Mouse (Mus musculus): ENCODE measurements around the gene Dbh. TPM values are rescaled to one million over a fixed set of nuclear protein-coding genes. Genes with fewer than 3 reads are reported as not detected.

Gene Dbh
- 0.40 TPM for polyA plus RNA-seq (2015; fragmentation: Illumina TruSeq; extraction: RNeasy Lipid Tissue Mini Kit (QIAGEN cat#74804); ENCODE audit: low read depth, low replicate concordance)

DNA sequence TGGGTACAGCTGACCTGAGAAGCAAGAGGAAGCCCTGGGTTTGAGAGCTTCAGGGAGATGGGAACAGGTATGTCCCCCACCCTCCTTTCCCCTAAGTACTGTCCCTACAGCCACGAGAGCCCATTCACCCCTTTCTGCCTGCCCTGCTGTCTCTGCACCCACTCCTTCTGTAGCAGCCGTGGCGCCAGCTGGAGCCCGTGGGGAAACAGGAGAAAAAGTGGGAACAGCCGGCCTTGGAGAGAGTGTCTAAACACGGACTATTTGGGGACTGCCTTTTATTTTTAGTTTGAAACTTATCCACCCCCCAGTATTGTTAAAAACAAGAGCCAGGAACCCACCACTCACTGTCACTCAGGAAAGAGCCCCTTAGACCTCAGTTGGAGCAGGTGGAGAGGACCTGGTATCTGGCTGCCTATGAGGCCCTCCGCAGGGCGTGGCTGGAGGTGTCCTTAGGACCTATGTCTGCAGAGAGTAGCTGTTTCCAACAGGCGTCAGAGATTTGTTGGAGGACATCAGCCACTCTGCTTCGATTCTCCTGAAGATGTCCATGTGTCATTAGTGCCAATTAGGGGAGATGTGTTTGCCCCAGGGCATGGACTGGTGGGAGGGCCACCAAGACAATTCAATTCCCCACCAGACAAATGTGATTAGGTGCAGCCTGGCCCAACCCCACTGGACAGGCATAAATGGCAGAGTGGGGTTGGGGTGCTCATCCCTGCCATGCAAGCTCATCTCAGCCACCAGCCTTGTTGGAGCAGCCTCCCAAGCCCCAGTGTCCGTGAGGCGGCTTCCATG is at the start of gene Dbh:
TSS of gene Dbh (plus strand) at position 438 of the 795 bp plus-strand sequence.

DNA sequence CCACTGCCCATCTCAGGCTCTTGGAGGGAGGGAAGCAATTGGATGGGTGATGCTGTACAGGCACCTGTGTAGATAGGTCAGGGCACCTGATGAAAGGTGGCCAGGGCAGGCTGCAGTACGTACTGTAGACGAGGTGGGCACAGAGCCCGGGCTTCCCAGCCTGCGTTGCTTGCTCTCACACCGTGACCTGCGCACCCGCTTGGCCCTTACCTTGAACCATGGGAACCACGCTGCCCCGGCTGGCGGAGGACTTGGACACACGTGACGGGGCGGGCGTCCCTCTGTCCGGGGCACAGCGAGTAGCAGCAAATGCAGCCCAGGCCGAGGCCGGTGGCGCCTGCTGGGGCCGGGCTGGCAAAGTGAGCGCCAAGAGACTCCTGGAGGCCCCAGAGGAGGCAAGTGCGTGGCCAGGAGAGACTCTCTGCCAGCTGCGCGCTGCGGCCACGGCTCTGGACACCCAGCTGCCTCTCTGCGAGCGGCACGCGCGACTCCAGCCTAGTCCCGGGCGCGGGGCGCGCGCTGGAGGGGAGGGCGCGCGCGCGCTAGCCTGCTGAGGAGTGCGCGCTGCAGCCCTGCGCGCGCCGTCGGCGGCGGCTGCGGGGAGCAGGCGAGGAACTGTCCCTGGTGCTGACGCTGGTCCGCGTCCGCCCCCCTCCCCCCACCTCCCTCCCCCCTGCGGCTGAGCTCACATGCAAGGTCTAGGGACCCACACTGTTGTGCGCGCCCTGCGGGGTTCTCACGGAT is 22.9 kb upstream of the Dbh start, which contains the start of gene Fam163b:
TSS of gene Fam163b (minus strand) at position 542 of the 744 bp plus-strand sequence.

Other genes starting within 250 kb of the Dbh start
- gene Surf2, start 248.9 kb upstream of the Dbh start, polyA plus RNA-seq (2015; fragmentation: Illumina TruSeq; extraction: RNeasy Lipid Tissue Mini Kit (QIAGEN cat#74804); ENCODE audit: low read depth, low replicate concordance), result 68.7 TPM
- gene Surf1, start 248.7 kb upstream of the Dbh start, polyA plus RNA-seq (2015; fragmentation: Illumina TruSeq; extraction: RNeasy Lipid Tissue Mini Kit (QIAGEN cat#74804); ENCODE audit: low read depth, low replicate concordance), result 161 TPM
- 51.1 TPM for gene Surf4, start 231.3 kb upstream of the Dbh start, polyA plus RNA-seq (2015; fragmentation: Illumina TruSeq; extraction: RNeasy Lipid Tissue Mini Kit (QIAGEN cat#74804); ENCODE audit: low read depth, low replicate concordance)
- gene Stkld1, start 231.2 kb upstream of the Dbh start, polyA plus RNA-seq (2015; fragmentation: Illumina TruSeq; extraction: RNeasy Lipid Tissue Mini Kit (QIAGEN cat#74804); ENCODE audit: low read depth, low replicate concordance), result not detected
- gene Rexo4, start 200.8 kb upstream of the Dbh start, polyA plus RNA-seq (2015; fragmentation: Illumina TruSeq; extraction: RNeasy Lipid Tissue Mini Kit (QIAGEN cat#74804); ENCODE audit: low read depth, low replicate concordance), result 66.6 TPM
- gene Adamts13, start 191.8 kb upstream of the Dbh start, polyA plus RNA-seq (2015; fragmentation: Illumina TruSeq; extraction: RNeasy Lipid Tissue Mini Kit (QIAGEN cat#74804); ENCODE audit: low read depth, low replicate concordance), result 4.2 TPM
- gene Cacfd1, start 155.3 kb upstream of the Dbh start, polyA plus RNA-seq (2015; fragmentation: Illumina TruSeq; extraction: RNeasy Lipid Tissue Mini Kit (QIAGEN cat#74804); ENCODE audit: low read depth, low replicate concordance), result 44.5 TPM
- gene Slc2a6, start 137.2 kb upstream of the Dbh start, polyA plus RNA-seq (2015; fragmentation: Illumina TruSeq; extraction: RNeasy Lipid Tissue Mini Kit (QIAGEN cat#74804); ENCODE audit: low read depth, low replicate concordance), result 21.4 TPM
- not detected for gene Mymk, start 93.1 kb upstream of the Dbh start, polyA plus RNA-seq (2015; fragmentation: Illumina TruSeq; extraction: RNeasy Lipid Tissue Mini Kit (QIAGEN cat#74804); ENCODE audit: low read depth, low replicate concordance)
- gene Adamtsl2, start 85.9 kb upstream of the Dbh start, polyA plus RNA-seq (2015; fragmentation: Illumina TruSeq; extraction: RNeasy Lipid Tissue Mini Kit (QIAGEN cat#74804); ENCODE audit: low read depth, low replicate concordance), result 16.1 TPM
- gene Fam163b, start 22.7 kb upstream of the Dbh start, polyA plus RNA-seq (2015; fragmentation: Illumina TruSeq; extraction: RNeasy Lipid Tissue Mini Kit (QIAGEN cat#74804); ENCODE audit: low read depth, low replicate concordance), result 85.0 TPM
- 8.9 TPM for gene Sardh, start 83.1 kb downstream of the Dbh start, polyA plus RNA-seq (2015; fragmentation: Illumina TruSeq; extraction: RNeasy Lipid Tissue Mini Kit (QIAGEN cat#74804); ENCODE audit: low read depth, low replicate concordance)

All from brain, adult 10 weeks (tissue).